Mouse (Mus musculus) G1E (cell line): ENCODE data around the gene Rnf130.

Experiments
- CTCF ChIP-seq: IDR thresholded peaks from 2 replicates; pipeline ENCODE4 v1.5.1; 2012; ENCODE audit warnings: low read depth, low read length, inconsistent platforms, mixed read lengths
- GATA1 ChIP-seq: IDR thresholded peaks from 2 replicates; pipeline ENCODE4 v1.6.1; 2012; ENCODE audit warnings: borderline replicate concordance, low read length, inconsistent platforms, mixed read lengths
- TAL1 ChIP-seq: conservative IDR thresholded peaks from 2 replicates; pipeline ENCODE4 v1.6.1; 2012; ENCODE audit warnings: low read depth, low read length, inconsistent platforms, mixed read lengths

GRCm38 (mm10) chr11:50130811-50131766 lies 105.9 kb downstream of the Rnf130 start, which contains the start of gene Tbc1d9b:
- TF ChIP-seq CTCF: peak; percentile 84
- no peak for TF ChIP-seq GATA1
- no peak for TF ChIP-seq TAL1
